Mouse (Mus musculus) ovary, postnatal 14 days (tissue): Measurements from ENCODE around the gene Olfr1330.
"Not testable (repeated sequence)": the region's sequence is repeated elsewhere in the genome, so short reads cannot be mapped to it uniquely, and the experiment has no call there.

Experiments
- DNase-seq: peaks from one replicate; pipeline ENCODE4 v3.0.0; 2022; ENCODE audit warnings: low spot score

Olfr1330 gene

GRCm38 (mm10) chr4:118888297-118888696 is at the start of gene Olfr1330:
TSS of gene Olfr1330 (plus strand) at chr4:118888597.
- no peak for DNase-seq

DNA sequence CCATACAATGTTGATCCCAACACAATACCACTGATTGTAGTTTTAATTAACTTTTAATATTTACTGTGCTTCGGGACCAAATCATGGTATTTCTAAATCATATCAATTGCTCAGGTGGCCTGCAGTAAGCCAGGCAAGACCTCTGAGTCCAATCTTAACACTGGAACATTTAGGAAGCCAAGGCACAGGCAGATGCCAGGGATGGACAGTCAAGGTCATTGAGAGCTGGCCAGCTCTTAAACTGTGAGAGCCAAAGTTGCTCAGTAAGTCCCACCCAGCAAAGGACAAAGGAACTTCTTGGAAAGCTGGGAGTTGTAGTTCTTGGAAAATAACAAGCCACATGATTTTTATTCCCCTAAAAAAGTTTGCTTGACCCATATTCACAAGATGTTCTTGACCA is 26.6 kb upstream of the Olfr1330 start:
- DNase-seq = no peak

- no peak for DNase-seq
Measured at GRCm38 (mm10) chr4:118862704-118863103, 25.7 kb upstream of the Olfr1330 start.

- no peak for DNase-seq
Measured at GRCm38 (mm10) chr4:118864349-118864748, 24.0 kb upstream of the Olfr1330 start, which contains the start of gene Olfr1331. TSS of gene Olfr1331 (plus strand) at chr4:118864649.

DNA sequence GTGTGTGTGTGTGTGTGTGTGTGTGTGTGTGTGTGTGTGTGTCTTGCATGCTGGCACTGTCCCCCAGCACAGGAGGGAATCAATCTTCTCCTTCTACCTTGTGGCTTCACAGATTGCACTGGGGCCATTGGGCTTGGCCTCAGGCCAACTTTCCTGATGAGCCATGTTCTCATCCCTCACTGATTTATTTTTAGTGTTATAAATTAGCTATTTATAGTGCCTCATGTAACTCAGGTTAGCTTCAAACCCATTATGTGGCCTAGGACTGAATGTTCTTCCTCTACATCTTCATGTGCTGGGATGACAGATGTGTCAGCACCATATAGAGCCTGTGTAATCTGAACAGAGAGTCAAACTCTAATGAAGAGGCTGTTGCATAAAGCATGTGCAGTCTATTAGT is 20.8 kb upstream of the Olfr1330 start:
- DNase-seq = no peak

GRCm38 (mm10) chr4:118901981-118902380 is 13.6 kb downstream of the Olfr1330 start:
- no peak for DNase-seq

- not testable (repeated sequence) for DNase-seq
Measured at GRCm38 (mm10) chr4:118917365-118917764, 29.0 kb downstream of the Olfr1330 start, which contains the start of gene Olfr1329. TSS of gene Olfr1329 (minus strand) at chr4:118917465.

GRCm38 (mm10) chr4:118931326-118931725 is 42.9 kb downstream of the Olfr1330 start:
- DNase-seq = not testable (repeated sequence)

DNA sequence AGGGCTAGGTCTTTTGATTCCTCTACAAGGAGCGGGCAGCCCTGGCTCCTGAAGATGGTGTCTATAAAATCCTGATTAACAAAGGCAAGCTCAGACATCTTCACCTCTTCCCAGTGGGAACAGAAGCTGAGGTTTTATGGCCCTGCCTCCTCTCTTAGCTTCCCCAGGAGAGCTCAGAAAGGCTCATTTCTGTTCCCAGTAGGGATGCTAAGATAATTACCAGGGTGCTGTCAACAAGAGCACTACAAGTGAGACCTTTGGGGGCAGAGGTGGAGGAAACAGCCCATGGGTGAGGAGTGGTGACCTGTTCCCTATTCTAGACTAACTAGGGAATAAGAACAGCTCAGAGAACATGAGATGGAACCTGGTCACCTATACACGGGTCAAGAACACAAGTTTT is 50.1 kb downstream of the Olfr1330 start, which contains the start of gene Olfr1328:
Gene Olfr1328, minus strand, starts transcription at position 101 of the 400 bp plus-strand sequence.
- DNase-seq = no peak
